Mouse (Mus musculus) MEL-GATA-1-ER (cell line): Measurements from ENCODE around the gene Slc8a3.
"Not testable (repeated sequence)": the region's sequence is repeated elsewhere in the genome, so short reads cannot be mapped to it uniquely, and the experiment has no call there.

Experiments
- DNase-seq: peaks from one replicate; pipeline ENCODE4 v3.0.0-alpha.2; 2012; ENCODE audit warnings: low read depth; ENCODE audit errors: extremely low read depth

Gene Slc8a3

GRCm38 (mm10) chr12:81332875-81333421 lies at the start of gene Slc8a3:
Gene Slc8a3, minus strand, starts transcription at chr12:81333180.
- DNase-seq: no peak

- DNase-seq: not testable (repeated sequence)
These were observed 46.4 kb upstream of the Slc8a3 start, which contains the start of gene Gm4787 for GRCm38 (mm10) chr12:81379364-81379763. Gene Gm4787, minus strand, starts transcription at chr12:81379464.

GRCm38 (mm10) chr12:81333841-81334240 lies 861 bp upstream of the Slc8a3 start:
- DNase-seq: no peak

- DNase-seq: no peak
These were observed 774 bp downstream of the Slc8a3 start for GRCm38 (mm10) chr12:81331937-81332874.

- DNase-seq: no peak
These were observed 1.8 kb downstream of the Slc8a3 start for GRCm38 (mm10) chr12:81331046-81331638.

- DNase-seq: no peak
These were observed 8.0 kb downstream of the Slc8a3 start for GRCm38 (mm10) chr12:81324991-81325390.

- DNase-seq: no peak
These were observed 8.9 kb downstream of the Slc8a3 start for GRCm38 (mm10) chr12:81324116-81324515.

- DNase-seq: no peak
These were observed 12.0 kb downstream of the Slc8a3 start for GRCm38 (mm10) chr12:81321021-81321420.

- no peak for DNase-seq
These were observed 15.2 kb downstream of the Slc8a3 start for GRCm38 (mm10) chr12:81317811-81318210.

- DNase-seq: no peak
These were observed 17.0 kb downstream of the Slc8a3 start for GRCm38 (mm10) chr12:81315953-81316352.

GRCm38 (mm10) chr12:81303626-81304025 lies 29.4 kb downstream of the Slc8a3 start:
- no peak for DNase-seq

GRCm38 (mm10) chr12:81294613-81295012 lies 38.4 kb downstream of the Slc8a3 start:
- DNase-seq: no peak

GRCm38 (mm10) chr12:81278031-81278430 lies 54.9 kb downstream of the Slc8a3 start:
- no peak for DNase-seq

GRCm38 (mm10) chr12:81274616-81275015 lies 58.4 kb downstream of the Slc8a3 start:
- no peak for DNase-seq

- DNase-seq: no peak
These were observed 59.6 kb downstream of the Slc8a3 start for GRCm38 (mm10) chr12:81273333-81273732.

GRCm38 (mm10) chr12:81269246-81269645 lies 63.7 kb downstream of the Slc8a3 start:
- DNase-seq: no peak

GRCm38 (mm10) chr12:81262821-81263220 lies 70.2 kb downstream of the Slc8a3 start:
- DNase-seq: no peak

GRCm38 (mm10) chr12:81258215-81258614 lies 74.8 kb downstream of the Slc8a3 start:
- no peak for DNase-seq

- no peak for DNase-seq
These were observed 87.6 kb downstream of the Slc8a3 start for GRCm38 (mm10) chr12:81245411-81245810.

GRCm38 (mm10) chr12:81244954-81245353 lies 88.0 kb downstream of the Slc8a3 start:
- no peak for DNase-seq

- no peak for DNase-seq
These were observed 88.5 kb downstream of the Slc8a3 start for GRCm38 (mm10) chr12:81244492-81244891.

- DNase-seq: no peak
These were observed 91.3 kb downstream of the Slc8a3 start for GRCm38 (mm10) chr12:81241676-81242075.
